Mouse (Mus musculus) thymus, adult 2 months (tissue): ENCODE results near the gene Ddx19a.

Experiments
- CTCF ChIP-seq: fragments of 200-500 bp; IDR thresholded peaks from 2 replicates; pipeline ENCODE4 v1.5.1; 2012; ENCODE audit warnings: mild to moderate bottlenecking, control low read depth, low read length, moderate library complexity, borderline replicate concordance; ENCODE audit not compliant: control insufficient read depth, poor library complexity, insufficient read depth; ENCODE audit errors: extremely low read depth
- POLR2A ChIP-seq: fragments of 200-500 bp; IDR thresholded peaks from 2 replicates; pipeline ENCODE4 v1.6.1; 2012; ENCODE audit warnings: mild to moderate bottlenecking, low read length, control low read depth, moderate library complexity; ENCODE audit not compliant: control insufficient read depth, poor library complexity, insufficient read depth; ENCODE audit errors: extremely low read depth

DNA sequence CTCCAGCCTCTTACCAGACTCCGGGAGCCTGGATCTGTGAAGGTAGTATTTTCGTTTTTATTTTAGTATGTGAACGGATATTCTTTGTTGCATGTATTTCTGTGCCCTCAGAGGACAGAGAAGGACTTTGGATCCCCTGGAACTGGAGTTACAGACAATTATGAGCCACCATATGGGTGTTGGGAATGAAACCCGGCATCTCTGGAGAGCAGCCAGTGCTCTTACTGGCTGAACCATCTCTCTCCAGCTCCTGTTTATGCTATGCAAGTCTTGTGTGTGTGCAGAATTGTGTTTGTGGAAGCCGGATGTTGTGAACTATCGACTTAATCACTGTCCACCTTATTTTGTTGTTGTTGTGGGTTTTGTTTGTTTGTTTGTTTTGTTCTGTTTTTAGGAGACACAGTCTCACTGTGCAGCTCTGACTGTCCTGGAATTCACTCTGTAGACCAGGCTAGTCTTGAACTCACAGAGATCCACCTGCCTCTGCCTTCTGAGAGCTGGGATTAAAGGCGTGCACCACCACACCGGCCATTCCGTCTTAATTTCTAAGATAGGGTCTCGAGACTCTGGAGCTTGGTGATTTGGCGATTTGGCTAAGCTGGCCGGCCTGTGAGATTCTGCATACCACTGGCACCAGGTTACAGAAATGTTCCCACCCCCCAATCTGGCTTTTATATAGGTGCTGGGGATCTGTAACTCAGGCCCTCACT, 38.4 kb downstream of the Ddx19a start:
- TF ChIP-seq POLR2A: no peak
- no peak for TF ChIP-seq CTCF
